Mouse (Mus musculus): ENCODE results near the gene Arf1.

Gene Arf1

GRCm38 (mm10) chr11:59192059-59192386, 36.0 kb downstream of the Arf1 start, which contains the start of gene Guk1:
Guk1 (minus strand) TSS chr11:59192212.
- no peak for DNase-seq (ENCODE audit: low read depth, low spot score)

GRCm38 (mm10) chr11:59191231-59192058, 36.6 kb downstream of the Arf1 start:
- peak; percentile 84 for DNase-seq (ENCODE audit: low read depth, low spot score)

- DNase-seq (ENCODE audit: low read depth, low spot score) = no peak
Observed at GRCm38 (mm10) chr11:59187706-59188105, 40.4 kb downstream of the Arf1 start.

GRCm38 (mm10) chr11:59185490-59185889, 42.6 kb downstream of the Arf1 start:
- no peak for DNase-seq (ENCODE audit: low read depth, low spot score)

GRCm38 (mm10) chr11:59183821-59184220, 44.2 kb downstream of the Arf1 start:
- peak; percentile 89 for DNase-seq (ENCODE audit: low read depth, low spot score)

- peak; percentile 50 for DNase-seq (ENCODE audit: low read depth, low spot score)
Observed at GRCm38 (mm10) chr11:59182864-59183331, 45.2 kb downstream of the Arf1 start, which contains the start of gene Gjc2. Gjc2 (minus strand) TSS chr11:59183213.

- no peak for DNase-seq (ENCODE audit: low read depth, low spot score)
Observed at GRCm38 (mm10) chr11:59176921-59177320, 51.1 kb downstream of the Arf1 start.

- no peak for DNase-seq (ENCODE audit: low read depth, low spot score)
Observed at GRCm38 (mm10) chr11:59176475-59176874, 51.6 kb downstream of the Arf1 start.

GRCm38 (mm10) chr11:59174189-59174838, 53.8 kb downstream of the Arf1 start:
- no peak for DNase-seq (ENCODE audit: low read depth, low spot score)

- no peak for DNase-seq (ENCODE audit: low read depth, low spot score)
Observed at GRCm38 (mm10) chr11:59170549-59170948, 57.5 kb downstream of the Arf1 start.

GRCm38 (mm10) chr11:59169807-59170206, 58.3 kb downstream of the Arf1 start:
- DNase-seq (ENCODE audit: low read depth, low spot score) = no peak

- peak; percentile 33 for DNase-seq (ENCODE audit: low read depth, low spot score)
Observed at GRCm38 (mm10) chr11:59165616-59166241, 62.3 kb downstream of the Arf1 start.

- no peak for DNase-seq (ENCODE audit: low read depth, low spot score)
Observed at GRCm38 (mm10) chr11:59164384-59164783, 63.7 kb downstream of the Arf1 start.

- DNase-seq (ENCODE audit: low read depth, low spot score) = peak; percentile 98
Observed at GRCm38 (mm10) chr11:59163255-59164236, 64.5 kb downstream of the Arf1 start, which contains the start of gene Iba57. Iba57 (minus strand) TSS chr11:59163739.

GRCm38 (mm10) chr11:59162443-59163254, 65.4 kb downstream of the Arf1 start:
- DNase-seq (ENCODE audit: low read depth, low spot score) = no peak

Data from 3T3-L1 (cell line).